Mouse (Mus musculus): Measurements from ENCODE around the gene Dnajc22.

DNA sequence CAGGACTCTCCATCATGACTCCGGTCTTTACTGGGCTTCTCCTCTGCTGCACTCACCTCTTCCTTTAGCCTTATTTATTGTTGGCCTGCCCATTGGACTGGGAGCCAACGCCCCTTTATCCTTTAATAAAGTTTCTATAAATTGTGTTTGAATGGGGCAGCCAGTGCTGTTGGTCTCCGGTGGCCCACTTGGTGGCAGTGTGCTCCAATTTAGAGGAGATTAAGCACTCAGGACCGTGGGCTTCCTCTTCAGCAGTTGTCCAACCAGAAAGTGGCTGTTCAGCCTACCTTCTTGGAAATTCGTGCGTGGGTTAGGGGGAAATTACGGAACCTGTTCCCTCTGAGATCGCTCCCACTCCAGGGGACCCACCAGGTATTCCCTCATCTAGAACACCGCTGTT lies 9.7 kb upstream of the Dnajc22 start:
- TF ChIP-seq CTCF (IDR thresholded peaks at IDR 0.05; ENCODE audit: low read depth): peak; percentile 83
- no peak for TF ChIP-seq EP300 (optimal IDR thresholded peaks at IDR 0.05)

Measured in stomach, postnatal 0 days (tissue).